Mouse (Mus musculus) stomach, postnatal 0 days (tissue): ENCODE data around the gene Sult1d1.

Experiments
- CTCF ChIP-seq: IDR thresholded peaks from 2 replicates; pipeline ENCODE4 v1.5.1; 2016; ENCODE audit warnings: antibody characterized with exemption, low read depth, mild to moderate bottlenecking, moderate library complexity
- EP300 ChIP-seq: optimal IDR thresholded peaks from 2 replicates; pipeline ENCODE3; 2016; ENCODE audit warnings: antibody characterized with exemption

- TF ChIP-seq CTCF (no peak), EP300 (no peak)
Measured at GRCm38 (mm10) chr5:87568845-87569244, at the start of gene Sult1d1.
